Mouse (Mus musculus) leukemia stem cell, adult 10-12 weeks (primary cell): ENCODE results near the gene Prdx6. TPM values are rescaled to one million over a fixed set of nuclear protein-coding genes. Genes with fewer than 3 reads are reported as not detected.

Experiments
- polyA plus RNA-seq: library from polyadenylated mRNA; stranded (reverse); fragments of >175 nt; gene quantifications from 2 replicates; pipeline ENCODE4 v1.2.3, GENCODE M21; 2012; ENCODE audit warnings: low replicate concordance

The Prdx6 gene
- 6.4 and 36.3 TPM in 2 replicates for polyA plus RNA-seq

GRCm38 (mm10) chr1:161250604-161251416 is at the start of gene Prdx6:
TSS of gene Prdx6 (minus strand) at chr1:161251219.

Other genes starting within 250 kb of the Prdx6 start
- 0.27 and 0.38 TPM in 2 replicates for gene Zbtb37, start 216.4 kb downstream of the Prdx6 start, polyA plus RNA-seq
- gene Dars2, start 180.6 kb downstream of the Prdx6 start, polyA plus RNA-seq, result 2.1 and 8.1 TPM in 2 replicates
- gene Cenpl, start 180.5 kb downstream of the Prdx6 start, polyA plus RNA-seq, result 8.1 and 26.3 TPM in 2 replicates
- 0.20 and 1.5 TPM in 2 replicates for gene Klhl20, start 119.7 kb downstream of the Prdx6 start, polyA plus RNA-seq
- gene Ankrd45, start 108.5 kb downstream of the Prdx6 start, polyA plus RNA-seq, result not detected in 2 replicates
- not detected in 2 replicates for gene Tex50, start 91.9 kb downstream of the Prdx6 start, polyA plus RNA-seq
- gene Tnfsf4, start 144.2 kb upstream of the Prdx6 start, polyA plus RNA-seq, result not detected in 2 replicates
- gene Tnfsf18, start 243.4 kb upstream of the Prdx6 start, polyA plus RNA-seq, result not detected in 2 replicates